Mouse (Mus musculus): ENCODE measurements around the gene Vps37b.

DNA sequence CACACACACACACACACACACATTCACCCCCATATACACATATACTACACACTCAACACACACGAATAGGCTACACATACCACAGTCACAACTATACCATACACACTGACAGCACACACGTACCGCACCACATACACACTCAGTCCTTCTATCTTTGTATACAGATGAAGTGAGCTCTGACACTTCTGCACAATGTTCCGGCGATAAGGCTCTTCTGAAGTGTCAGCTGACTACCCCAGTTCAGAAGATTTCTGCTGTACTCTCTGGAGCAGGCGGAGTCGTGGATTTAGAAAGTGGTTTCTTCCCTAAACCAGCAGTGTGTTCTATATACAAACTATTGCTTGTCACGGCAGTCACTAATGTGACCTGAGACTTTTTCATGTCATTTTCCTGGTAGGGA, 22.0 kb downstream of the Vps37b start:
- TF ChIP-seq CTCF (IDR thresholded peaks at IDR 0.05; ENCODE audit: low read depth) (no peak), EP300 (IDR thresholded peaks at IDR 0.05; ENCODE audit: low read depth) (peak; percentile 89)
